Mouse (Mus musculus): ENCODE measurements around the gene Fam169a.
A peak's percentile ranks its signal among the peaks of the same experiment; 100 is the strongest.
"Not testable (repeated sequence)": the region's sequence is repeated elsewhere in the genome, so short reads cannot be mapped to it uniquely, and the experiment has no call there.

Gene Fam169a

GRCm38 (mm10) chr13:97066649-97067550 is at the start of gene Fam169a:
Fam169a (plus strand) TSS chr13:97067286.
- no peak for DNase-seq

GRCm38 (mm10) chr13:97017711-97018110 is 49.4 kb upstream of the Fam169a start:
- DNase-seq: no peak

- DNase-seq: peak in 1 of 2 experiments; percentile 9
These were observed 47.0 kb upstream of the Fam169a start for GRCm38 (mm10) chr13:97020122-97020521.

GRCm38 (mm10) chr13:97021906-97022305 is 45.2 kb upstream of the Fam169a start:
- no peak for DNase-seq

GRCm38 (mm10) chr13:97030075-97030474 is 37.0 kb upstream of the Fam169a start:
- DNase-seq: no peak

GRCm38 (mm10) chr13:97034262-97034661 is 32.8 kb upstream of the Fam169a start, which contains the start of gene 1700029F12Rik:
1700029F12Rik (minus strand) TSS chr13:97034362.
- no peak for DNase-seq

GRCm38 (mm10) chr13:97051158-97051557 is 15.9 kb upstream of the Fam169a start:
- peak; percentile 72 to 77 for DNase-seq

GRCm38 (mm10) chr13:97052667-97053066 is 14.4 kb upstream of the Fam169a start:
- DNase-seq: peak; percentile 43 to 73

- DNase-seq: peak; percentile 10 to 46
These were observed 13.2 kb upstream of the Fam169a start for GRCm38 (mm10) chr13:97053844-97054243.

- DNase-seq: peak in 1 of 2 experiments; percentile 27
These were observed 9.3 kb upstream of the Fam169a start for GRCm38 (mm10) chr13:97057817-97058216.

- DNase-seq: no peak
These were observed 7.3 kb upstream of the Fam169a start for GRCm38 (mm10) chr13:97059746-97060145.

- DNase-seq: no peak
These were observed 6.8 kb upstream of the Fam169a start for GRCm38 (mm10) chr13:97060331-97060730.

GRCm38 (mm10) chr13:97062151-97062550 is 4.9 kb upstream of the Fam169a start:
- no peak for DNase-seq

GRCm38 (mm10) chr13:97063431-97063830 is 3.7 kb upstream of the Fam169a start:
- no peak for DNase-seq

- DNase-seq: no peak
These were observed 2.7 kb upstream of the Fam169a start for GRCm38 (mm10) chr13:97064413-97064812.

- DNase-seq: not testable (repeated sequence)
These were observed 2.1 kb upstream of the Fam169a start for GRCm38 (mm10) chr13:97064844-97065621.

GRCm38 (mm10) chr13:97067691-97068090 is 605 bp downstream of the Fam169a start:
- no peak for DNase-seq

- no peak for DNase-seq
These were observed 1.1 kb downstream of the Fam169a start for GRCm38 (mm10) chr13:97068151-97068550.

- peak; percentile 8 to 37 for DNase-seq
These were observed 4.0 kb downstream of the Fam169a start for GRCm38 (mm10) chr13:97070931-97071625.

GRCm38 (mm10) chr13:97071626-97072241 is 4.6 kb downstream of the Fam169a start:
- no peak for DNase-seq

- no peak for DNase-seq
These were observed 6.4 kb downstream of the Fam169a start for GRCm38 (mm10) chr13:97073497-97073896.

GRCm38 (mm10) chr13:97077556-97077955 is 10.5 kb downstream of the Fam169a start:
- DNase-seq: no peak

Measured in kidney, postnatal 25 days (tissue).